Mouse (Mus musculus): Measurements from ENCODE around the gene Anks1b.

Anks1b gene

GRCm38 (mm10) chr10:89975431-89975841 is 102.1 kb downstream of the Anks1b start:
- peak; percentile 48 for DNase-seq

DNA sequence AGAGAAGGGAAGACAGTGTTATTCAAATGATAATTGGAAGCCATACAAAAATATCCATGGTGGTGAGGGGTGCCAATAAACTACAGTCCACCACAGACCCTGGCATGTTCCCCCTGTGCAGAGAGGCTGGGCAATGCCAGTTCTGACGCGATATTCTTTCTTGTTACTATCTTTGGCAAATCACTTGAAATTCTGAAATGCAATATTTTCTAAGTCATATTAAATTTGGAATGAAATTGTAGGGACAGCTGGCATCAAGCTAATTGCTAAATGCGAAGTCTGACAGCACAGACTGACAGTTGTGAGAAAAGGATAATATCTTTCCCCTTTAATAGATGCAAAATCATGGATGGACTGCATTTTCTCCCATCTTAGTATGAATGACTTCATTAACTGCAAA is 103.3 kb downstream of the Anks1b start:
- no peak for DNase-seq

DNA sequence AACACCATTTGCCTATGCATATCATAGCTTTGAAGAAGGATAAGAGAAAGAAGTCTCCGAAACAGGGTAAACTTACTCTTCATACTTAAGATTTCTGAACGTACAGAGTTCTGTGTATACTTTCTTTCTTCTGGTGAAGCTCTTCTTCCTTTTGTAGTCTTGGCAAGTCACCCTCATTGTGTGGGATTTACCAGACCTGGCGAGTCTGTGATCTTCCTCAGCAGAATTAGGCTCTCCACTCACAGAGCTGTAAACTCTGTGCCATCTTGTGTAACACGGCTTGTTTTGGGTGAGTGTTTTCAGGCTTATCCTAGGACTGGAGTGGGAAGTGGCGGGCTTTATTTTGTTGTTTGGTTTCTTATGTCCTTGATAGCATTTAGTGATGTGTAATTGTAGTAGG is 120.9 kb downstream of the Anks1b start:
- no peak for DNase-seq

DNA sequence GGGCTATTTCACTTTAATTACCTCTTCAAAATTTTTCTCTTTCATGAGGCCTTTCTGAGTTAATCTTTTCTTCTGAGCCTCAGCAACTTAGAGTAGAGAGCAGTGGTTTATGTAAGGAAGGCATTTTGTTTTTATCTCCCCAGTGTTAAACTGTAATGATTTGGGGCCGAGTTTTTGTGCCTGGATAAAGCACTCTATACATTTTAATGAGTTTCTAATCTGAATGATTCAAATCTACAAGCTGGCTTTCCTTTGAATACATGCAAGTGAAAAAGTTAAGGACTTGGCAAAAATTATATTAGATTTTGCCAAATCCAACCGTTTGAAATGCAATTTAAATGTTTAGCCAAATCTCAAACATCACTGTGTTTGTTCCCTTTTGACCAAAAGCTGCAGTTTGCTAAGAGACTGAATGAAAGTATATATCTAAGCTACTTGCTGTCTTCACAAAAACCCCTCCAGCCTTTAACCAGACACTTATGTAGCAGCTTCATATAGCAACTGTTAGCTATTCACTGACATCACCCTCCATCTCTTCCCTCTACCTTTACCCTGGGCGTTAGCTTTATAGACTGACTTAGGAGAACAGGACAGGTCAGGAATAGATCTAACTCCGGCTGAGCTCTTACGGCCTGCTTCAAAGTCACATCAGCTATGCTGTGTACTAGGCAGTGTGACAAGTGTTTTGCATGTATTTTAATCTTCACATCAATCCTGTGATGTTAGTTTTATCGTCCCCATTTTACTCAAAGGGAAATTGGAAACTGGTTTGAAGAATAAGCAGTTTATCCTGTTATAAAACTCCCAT is 122.5 kb downstream of the Anks1b start:
- DNase-seq = no peak

- no peak for DNase-seq
Measured at GRCm38 (mm10) chr10:90003980-90004729, 130.8 kb downstream of the Anks1b start.

GRCm38 (mm10) chr10:90004882-90005281 is 131.6 kb downstream of the Anks1b start:
- DNase-seq = no peak

GRCm38 (mm10) chr10:90033037-90033436 is 159.7 kb downstream of the Anks1b start:
- DNase-seq = no peak

- peak; percentile 43 for DNase-seq
Measured at GRCm38 (mm10) chr10:90043287-90043686, 170.0 kb downstream of the Anks1b start.

DNA sequence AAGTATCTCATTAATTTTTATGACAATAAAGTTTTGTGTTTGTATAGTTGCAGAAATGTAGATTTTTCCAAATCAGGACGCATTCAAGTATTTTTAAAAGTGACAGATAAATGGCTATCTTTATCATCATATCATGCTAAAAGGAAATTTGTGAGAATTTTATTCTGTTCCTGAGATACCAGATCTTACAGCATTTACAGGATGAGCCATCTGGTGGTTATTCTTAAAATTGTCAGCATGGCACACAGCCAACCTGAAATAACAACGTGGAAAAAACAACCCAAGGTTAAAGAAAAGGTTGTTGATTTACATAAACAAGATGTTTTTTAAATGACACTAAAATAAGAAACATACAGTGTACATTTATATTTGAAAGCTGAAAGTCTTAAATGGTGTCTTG is 170.5 kb downstream of the Anks1b start:
- peak; percentile 51 for DNase-seq

- DNase-seq = no peak
Measured at GRCm38 (mm10) chr10:90044229-90044628, 170.9 kb downstream of the Anks1b start.

GRCm38 (mm10) chr10:90068651-90069050 is 195.3 kb downstream of the Anks1b start:
- no peak for DNase-seq

GRCm38 (mm10) chr10:90077930-90078329 is 204.6 kb downstream of the Anks1b start:
- DNase-seq = no peak

GRCm38 (mm10) chr10:90081151-90081550 is 207.8 kb downstream of the Anks1b start:
- DNase-seq = peak; percentile 53

DNA sequence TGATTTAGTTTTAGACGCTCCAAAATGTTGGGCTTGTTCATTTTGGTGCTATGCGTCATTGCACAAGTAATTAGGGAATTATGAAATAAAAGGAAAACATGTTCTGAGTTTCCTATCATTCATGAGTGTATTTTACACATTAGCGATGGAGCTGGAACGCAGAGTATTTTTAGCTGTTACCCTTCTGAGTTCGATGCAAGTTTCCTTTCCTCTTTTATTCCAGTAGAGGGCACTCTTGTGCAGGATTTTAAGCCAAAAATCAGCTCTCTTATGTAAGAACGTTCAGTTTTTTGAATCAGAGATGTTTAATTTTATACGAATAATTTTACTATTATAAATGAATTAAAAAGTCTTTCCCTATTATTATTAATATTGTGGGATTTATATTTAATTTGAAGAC is 208.3 kb downstream of the Anks1b start:
- no peak for DNase-seq

DNA sequence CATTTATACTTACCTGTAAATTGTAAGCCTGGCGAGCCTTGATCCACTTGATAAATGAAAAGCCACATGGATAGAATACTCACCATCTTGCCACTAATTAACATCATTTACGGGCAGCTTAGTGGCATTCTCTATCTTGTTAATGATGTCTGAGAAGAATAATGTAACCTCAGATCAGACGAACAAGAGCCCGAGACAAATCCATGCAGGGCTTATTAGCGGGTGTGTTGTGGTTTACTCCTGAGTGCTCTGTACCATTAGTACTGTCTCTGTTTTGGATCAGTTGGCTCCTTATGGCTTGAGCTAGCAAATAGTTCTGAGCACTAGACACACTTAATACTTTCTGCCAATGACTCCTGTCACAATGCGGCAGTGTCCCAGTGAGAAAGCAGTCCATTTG is 220.6 kb downstream of the Anks1b start:
- no peak for DNase-seq

- no peak for DNase-seq
Measured at GRCm38 (mm10) chr10:90112662-90113061, 239.4 kb downstream of the Anks1b start.

DNA sequence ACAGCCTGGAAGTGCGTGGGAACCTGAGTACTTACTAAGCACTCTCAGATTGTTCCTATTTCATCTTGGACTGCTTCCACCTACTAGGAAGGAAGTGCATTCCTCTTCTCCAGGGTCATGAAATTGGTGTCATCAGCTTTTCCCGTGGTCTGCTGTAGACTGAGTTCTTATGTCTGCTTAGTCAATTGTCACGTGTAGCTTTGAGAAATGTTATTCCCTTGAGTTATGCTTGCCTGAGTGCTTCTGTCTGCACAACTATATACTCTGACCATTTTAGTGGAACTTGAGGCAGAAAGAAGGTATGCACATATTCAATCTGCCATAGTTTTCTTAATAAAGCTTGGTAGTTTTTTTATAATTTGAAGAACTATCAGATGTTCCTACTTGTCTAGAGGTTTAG is 243.6 kb downstream of the Anks1b start:
- DNase-seq = no peak

GRCm38 (mm10) chr10:90117836-90118235 is 244.5 kb downstream of the Anks1b start:
- DNase-seq = peak; percentile 50

- DNase-seq = no peak
Measured at GRCm38 (mm10) chr10:90137538-90137937, 264.2 kb downstream of the Anks1b start.

DNA sequence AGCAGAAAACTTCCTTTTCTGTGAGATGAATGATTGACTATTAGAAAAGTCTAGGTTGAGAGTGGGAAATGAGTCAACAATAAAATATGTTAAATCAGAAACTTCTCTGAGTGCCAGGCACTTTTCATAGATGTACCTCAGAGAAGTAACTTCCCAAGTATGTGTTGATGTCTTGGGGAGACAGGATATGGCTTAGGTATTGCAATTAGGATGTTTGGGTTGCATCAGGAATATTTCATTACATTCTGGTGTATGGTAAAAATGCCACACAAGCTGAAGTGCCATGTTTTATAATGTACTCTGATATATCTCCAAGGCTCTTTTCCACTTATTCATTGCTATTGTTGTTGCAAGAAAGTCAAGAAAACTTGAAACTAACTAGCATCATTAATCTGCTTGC is 267.6 kb downstream of the Anks1b start:
- DNase-seq = no peak

DNA sequence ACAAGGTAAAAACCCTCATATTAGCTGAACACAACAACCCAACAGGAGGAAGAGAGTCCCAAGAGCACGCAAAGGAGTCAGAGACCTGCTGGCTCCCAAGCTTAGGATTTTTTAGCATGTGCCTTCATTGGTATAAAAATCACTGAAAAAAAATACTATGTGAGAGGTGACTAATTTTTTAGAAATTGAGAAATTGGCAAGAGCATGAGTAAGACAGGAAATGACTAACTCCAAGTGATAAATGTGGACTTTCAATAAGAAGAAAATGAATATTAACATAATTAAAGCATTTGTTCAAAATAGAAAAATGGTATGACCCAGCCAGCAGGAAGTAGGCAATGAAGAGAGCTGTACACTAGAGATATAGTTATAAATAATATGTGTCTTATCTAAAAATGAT is 271.1 kb downstream of the Anks1b start:
- no peak for DNase-seq

DNA sequence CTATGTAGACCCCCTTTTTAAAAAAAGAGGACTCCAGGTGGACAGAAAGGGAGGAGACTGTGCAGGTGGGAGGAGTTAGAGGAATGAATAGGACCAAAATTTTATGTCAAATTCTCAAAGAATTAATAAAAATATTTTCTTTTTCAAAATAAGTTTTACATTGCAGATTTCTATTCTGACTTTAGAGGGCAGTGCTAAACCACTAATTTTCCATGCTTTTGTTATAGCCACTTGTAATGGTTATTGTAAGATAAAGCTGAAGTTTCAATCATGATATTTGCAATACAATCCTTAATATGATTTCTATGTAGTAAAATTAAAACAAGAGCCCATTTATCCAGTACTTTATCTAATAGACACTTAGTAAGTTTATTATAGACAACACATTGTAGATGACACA is 278.2 kb downstream of the Anks1b start:
- no peak for DNase-seq

- DNase-seq = peak; percentile 16
Measured at GRCm38 (mm10) chr10:90169941-90170580, 296.8 kb downstream of the Anks1b start.

- DNase-seq = peak; percentile 21
Measured at GRCm38 (mm10) chr10:90190366-90190765, 317.1 kb downstream of the Anks1b start.
